Mouse (Mus musculus): ENCODE results near the gene Krt42. TPM values are rescaled to one million over a fixed set of nuclear protein-coding genes. Genes with fewer than 3 reads are reported as not detected.
A peak's percentile ranks its signal among the peaks of the same experiment; 100 is the strongest.

The Krt42 gene
- total and polyA plus RNA-seq, 2 experiments, result not detected

DNA sequence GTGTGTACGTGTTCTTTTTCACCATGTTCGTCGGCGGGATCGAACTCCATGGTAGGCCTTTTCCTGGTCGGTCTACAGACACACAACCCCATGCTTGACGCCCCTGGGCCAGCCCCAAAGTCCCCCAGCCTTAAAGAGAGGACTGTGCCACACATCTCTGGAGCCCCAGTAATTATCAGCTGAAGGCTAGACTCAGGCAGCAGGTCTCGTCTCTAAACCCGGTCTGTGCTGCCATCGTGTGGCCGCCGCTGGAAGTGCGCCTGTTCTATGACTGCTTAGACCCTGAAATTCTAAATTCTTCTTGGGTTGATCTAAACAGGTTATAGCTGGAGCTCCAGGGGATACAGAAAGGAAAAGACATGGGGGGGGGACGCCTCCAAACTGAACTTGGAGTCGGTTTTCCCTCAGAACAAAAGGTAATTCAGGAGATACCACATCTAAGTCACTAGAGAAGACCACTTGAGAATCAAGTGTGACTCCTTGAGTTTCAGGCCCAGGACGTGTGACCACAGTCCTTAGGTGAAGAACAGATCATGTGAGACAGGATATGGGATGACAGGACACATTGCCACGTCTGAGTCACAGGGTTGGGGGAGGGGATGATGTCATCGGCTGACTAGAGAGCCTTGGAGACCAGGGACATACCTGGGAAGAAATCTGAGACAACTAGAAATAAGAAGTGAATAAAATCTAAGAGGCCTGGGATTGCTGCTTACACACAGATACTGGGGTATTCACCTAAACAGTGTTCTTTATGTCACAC is 28.8 kb upstream of the Krt42 start:
- Histone ChIP-seq H3K27me3 (ENCODE audit: control insufficient read depth, insufficient read depth, low read length) (no peaks in the 10 kb centered on the region), H3K27ac (replicated peaks; ENCODE audit: insufficient read depth, low read depth, low read length) (no peak overlapping the region), H3K4me3 (ENCODE audit: insufficient read depth, low read depth, low read length) (no peak overlapping the region), H3K4me1 (ENCODE audit: control insufficient read depth, insufficient read depth, low read length) (no peaks in the 10 kb centered on the region), H3K36me3 (ENCODE audit: control insufficient read depth, insufficient read depth, low read length) (no peaks in the 10 kb centered on the region), H3K9ac (ENCODE audit: low read depth, low read length) (no peak overlapping the region), H3K79me2 (ENCODE audit: control insufficient read depth, insufficient read depth, low read length) (no peaks in the 10 kb centered on the region)
- DNase-seq (ENCODE audit: extremely low read depth, low read depth, low spot score), result peak; percentile 36
- WGBS, result 17% methylated on average over 18 of the region's 18 CpGs
- TF ChIP-seq CTCF (IDR thresholded peaks at IDR 0.05; ENCODE audit: low read depth, low read length) (peak; percentile 92), POLR2A (IDR thresholded peaks at IDR 0.05; ENCODE audit: extremely low read depth, insufficient read depth, low read length) (no peak)

DNA sequence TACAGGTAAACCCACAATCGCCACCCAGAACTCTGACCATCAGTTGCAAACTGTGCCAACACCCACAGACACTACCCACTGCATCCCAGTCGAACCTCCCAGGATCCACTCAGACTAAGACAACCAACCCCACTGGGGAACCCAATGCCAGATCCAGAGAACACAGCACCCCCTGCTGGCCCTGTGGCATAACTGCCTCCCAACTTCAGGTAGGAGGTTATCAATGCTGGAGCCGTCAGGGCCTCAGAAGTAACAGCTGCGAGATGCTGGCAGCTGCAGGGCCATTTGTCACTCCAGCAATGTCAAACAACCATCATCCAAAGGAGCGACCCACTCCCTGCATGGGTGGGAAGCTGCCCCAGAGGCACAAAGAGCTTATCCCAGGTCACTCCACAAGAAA is 28.1 kb upstream of the Krt42 start:
- Histone ChIP-seq H3K36me3 (ENCODE audit: control insufficient read depth, insufficient read depth, low read length) (no peaks in the 10 kb centered on the region), H3K4me1 (ENCODE audit: control insufficient read depth, insufficient read depth, low read length) (no peaks in the 10 kb centered on the region), H3K79me2 (ENCODE audit: control insufficient read depth, insufficient read depth, low read length) (no peaks in the 10 kb centered on the region), H3K27ac (replicated peaks; ENCODE audit: insufficient read depth, low read depth, low read length) (no peak overlapping the region), H3K9ac (ENCODE audit: low read depth, low read length) (no peak overlapping the region), H3K4me3 (ENCODE audit: insufficient read depth, low read depth, low read length) (no peak overlapping the region), H3K27me3 (ENCODE audit: control insufficient read depth, insufficient read depth, low read length) (no peaks in the 10 kb centered on the region)
- DNase-seq (ENCODE audit: extremely low read depth, low read depth, low spot score), result no peak
- WGBS, result 35% methylated on average over 5 of the region's 5 CpGs
- TF ChIP-seq POLR2A (IDR thresholded peaks at IDR 0.05; ENCODE audit: extremely low read depth, insufficient read depth, low read length) (no peak), CTCF (IDR thresholded peaks at IDR 0.05; ENCODE audit: low read depth, low read length) (peak; percentile 79)

DNA sequence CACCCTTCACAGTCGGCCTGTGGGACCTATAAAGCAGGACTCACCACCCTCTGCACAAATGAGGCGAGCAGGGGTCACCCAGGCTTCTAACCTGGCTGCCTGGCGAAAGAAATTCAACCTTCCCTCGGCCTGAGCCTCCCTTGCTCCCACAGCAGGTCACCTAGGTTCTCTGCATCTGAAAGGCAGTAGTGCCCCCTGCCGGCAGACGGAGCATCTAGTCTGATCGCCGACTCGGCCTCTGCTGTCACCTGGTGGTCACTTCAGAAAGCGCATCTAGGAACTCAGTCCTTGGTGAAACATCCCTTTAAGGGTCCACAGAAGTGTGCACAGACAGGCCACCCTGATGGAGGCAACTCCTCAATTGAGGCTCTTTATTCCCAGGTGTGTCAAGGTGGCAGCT is 25.6 kb upstream of the Krt42 start:
- Histone ChIP-seq H3K27ac (replicated peaks; ENCODE audit: insufficient read depth, low read depth, low read length) (no peak overlapping the region), H3K9ac (ENCODE audit: low read depth, low read length) (no peak overlapping the region), H3K4me1 (ENCODE audit: control insufficient read depth, insufficient read depth, low read length) (no peaks in the 10 kb centered on the region), H3K4me3 (ENCODE audit: insufficient read depth, low read depth, low read length) (no peak overlapping the region), H3K79me2 (ENCODE audit: control insufficient read depth, insufficient read depth, low read length) (no peaks in the 10 kb centered on the region), H3K27me3 (ENCODE audit: control insufficient read depth, insufficient read depth, low read length) (no peaks in the 10 kb centered on the region), H3K36me3 (ENCODE audit: control insufficient read depth, insufficient read depth, low read length) (no peaks in the 10 kb centered on the region)
- WGBS, result 5% methylated on average over 10 of the region's 10 CpGs
- peak; percentile 50 for DNase-seq (ENCODE audit: extremely low read depth, low read depth, low spot score)
- TF ChIP-seq POLR2A (IDR thresholded peaks at IDR 0.05; ENCODE audit: extremely low read depth, insufficient read depth, low read length) (no peak), CTCF (IDR thresholded peaks at IDR 0.05; ENCODE audit: low read depth, low read length) (peak; percentile 100)

DNA sequence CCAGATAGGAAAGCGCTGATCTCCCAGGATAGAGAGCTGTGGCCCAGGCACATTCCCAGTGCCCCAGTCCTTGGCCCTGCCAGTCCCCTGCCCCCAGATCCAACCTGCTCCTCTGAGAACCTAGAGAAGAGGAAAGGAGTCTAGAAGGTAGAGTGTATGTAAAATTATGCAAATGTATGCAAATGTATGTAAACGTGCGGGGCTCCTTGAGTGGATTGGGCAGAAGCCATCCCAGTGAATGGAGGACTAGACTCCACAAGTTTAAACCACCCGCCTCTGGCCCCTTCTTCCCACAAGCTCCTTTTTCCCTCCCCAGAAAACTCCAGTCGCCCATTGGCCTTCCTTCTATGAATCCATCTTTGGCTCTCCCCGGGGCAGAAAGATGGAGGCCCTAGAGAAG is 23.2 kb upstream of the Krt42 start:
- WGBS, result 68% methylated on average over 6 of the region's 6 CpGs

DNA sequence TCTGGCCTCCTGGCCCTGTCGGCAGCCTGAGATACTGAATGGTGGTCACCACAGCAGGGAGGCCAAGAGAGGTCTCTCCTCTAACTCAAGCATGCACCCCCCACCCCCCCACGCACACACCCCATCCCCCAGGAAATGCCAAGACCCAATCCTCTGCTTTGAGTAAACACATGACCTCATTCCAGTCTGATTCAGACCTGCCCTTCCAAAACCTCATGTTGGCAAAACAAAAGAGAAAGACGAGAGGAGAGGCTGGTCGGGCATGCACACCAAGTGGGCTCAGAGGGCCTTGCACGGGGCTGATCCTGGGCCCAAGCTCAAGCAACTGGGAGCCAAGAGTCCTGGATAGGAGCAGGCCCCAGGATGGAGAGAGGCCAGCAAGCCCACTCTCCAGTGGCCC is 20.6 kb upstream of the Krt42 start:
- 64% methylated on average over 5 of the region's 5 CpGs for WGBS
- DNase-seq (ENCODE audit: extremely low read depth, low read depth, low spot score), result no peak
- no peak overlapping the region for H3K9ac ChIP-seq (ENCODE audit: low read depth, low read length)

More for the DNA sequence above, 23.2 kb upstream of the Krt42 start:
- no peaks in the 10 kb centered on the region for H3K4me1 ChIP-seq (ENCODE audit: control insufficient read depth, insufficient read depth, low read length)
- H3K79me2 ChIP-seq (ENCODE audit: control insufficient read depth, insufficient read depth, low read length), result no peaks in the 10 kb centered on the region
- no peaks in the 10 kb centered on the region for H3K36me3 ChIP-seq (ENCODE audit: control insufficient read depth, insufficient read depth, low read length)
- H3K27ac ChIP-seq (replicated peaks; ENCODE audit: insufficient read depth, low read depth, low read length), result no peak overlapping the region
- H3K4me3 ChIP-seq (ENCODE audit: insufficient read depth, low read depth, low read length), result no peak overlapping the region
- no peaks in the 10 kb centered on the region for H3K27me3 ChIP-seq (ENCODE audit: control insufficient read depth, insufficient read depth, low read length)
- H3K9ac ChIP-seq (ENCODE audit: low read depth, low read length), result no peak overlapping the region
- DNase-seq (ENCODE audit: extremely low read depth, low read depth, low spot score), result no peak
- TF ChIP-seq POLR2A (IDR thresholded peaks at IDR 0.05; ENCODE audit: extremely low read depth, insufficient read depth, low read length) (no peak), CTCF (IDR thresholded peaks at IDR 0.05; ENCODE audit: low read depth, low read length) (no peak)

DNA sequence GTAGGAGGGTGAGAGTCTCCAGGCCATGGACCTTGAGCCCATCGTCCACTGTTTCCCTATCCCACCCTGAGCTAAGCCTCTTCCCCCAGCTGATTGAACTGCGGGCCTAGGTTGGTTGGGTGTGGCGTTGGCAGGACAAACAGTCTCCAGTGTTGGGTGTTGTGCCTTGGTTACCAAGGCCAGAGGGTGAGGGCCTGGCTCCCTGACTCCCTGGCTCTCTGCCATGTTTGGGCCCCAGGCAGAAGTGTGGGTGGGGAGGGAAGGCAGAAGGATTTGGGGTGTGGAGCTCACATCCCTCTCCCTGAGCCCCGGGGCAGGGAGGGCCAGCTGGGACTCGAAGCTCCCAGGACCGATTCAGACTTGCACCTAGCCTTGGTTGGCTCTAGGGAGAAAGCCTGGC is 19.3 kb upstream of the Krt42 start:
- Histone ChIP-seq H3K27me3 (ENCODE audit: control insufficient read depth, insufficient read depth, low read length) (no peaks in the 10 kb centered on the region), H3K4me1 (ENCODE audit: control insufficient read depth, insufficient read depth, low read length) (no peaks in the 10 kb centered on the region), H3K4me3 (ENCODE audit: insufficient read depth, low read depth, low read length) (no peak overlapping the region), H3K36me3 (ENCODE audit: control insufficient read depth, insufficient read depth, low read length) (no peaks in the 10 kb centered on the region), H3K27ac (replicated peaks; ENCODE audit: insufficient read depth, low read depth, low read length) (no peak overlapping the region), H3K9ac (ENCODE audit: low read depth, low read length) (no peak overlapping the region), H3K79me2 (ENCODE audit: control insufficient read depth, insufficient read depth, low read length) (no peaks in the 10 kb centered on the region)
- no peak for TF ChIP-seq CTCF (IDR thresholded peaks at IDR 0.05; ENCODE audit: low read depth, low read length)
- no peak for TF ChIP-seq POLR2A (IDR thresholded peaks at IDR 0.05; ENCODE audit: extremely low read depth, insufficient read depth, low read length)
- WGBS, result 83% methylated on average over 6 of the region's 6 CpGs
- DNase-seq (ENCODE audit: extremely low read depth, low read depth, low spot score), result no peak

More for the DNA sequence above, 20.6 kb upstream of the Krt42 start:
- peak overlapping the region; percentile 45; the same call in 1 of the 2 replicates for H3K27ac ChIP-seq (replicated peaks; ENCODE audit: insufficient read depth, low read depth, low read length)
- no peaks in the 10 kb centered on the region for H3K79me2 ChIP-seq (ENCODE audit: control insufficient read depth, insufficient read depth, low read length)
- H3K27me3 ChIP-seq (ENCODE audit: control insufficient read depth, insufficient read depth, low read length), result no peaks in the 10 kb centered on the region
- no peaks in the 10 kb centered on the region for H3K36me3 ChIP-seq (ENCODE audit: control insufficient read depth, insufficient read depth, low read length)
- H3K4me1 ChIP-seq (ENCODE audit: control insufficient read depth, insufficient read depth, low read length), result no peaks in the 10 kb centered on the region
- TF ChIP-seq CTCF (IDR thresholded peaks at IDR 0.05; ENCODE audit: low read depth, low read length) (no peak), POLR2A (IDR thresholded peaks at IDR 0.05; ENCODE audit: extremely low read depth, insufficient read depth, low read length) (no peak)
- H3K4me3 ChIP-seq (ENCODE audit: insufficient read depth, low read depth, low read length), result no peak overlapping the region

All from liver, adult 2 months (tissue).